Mouse (Mus musculus): ENCODE measurements around the gene B9d1.

The B9d1 gene

DNA sequence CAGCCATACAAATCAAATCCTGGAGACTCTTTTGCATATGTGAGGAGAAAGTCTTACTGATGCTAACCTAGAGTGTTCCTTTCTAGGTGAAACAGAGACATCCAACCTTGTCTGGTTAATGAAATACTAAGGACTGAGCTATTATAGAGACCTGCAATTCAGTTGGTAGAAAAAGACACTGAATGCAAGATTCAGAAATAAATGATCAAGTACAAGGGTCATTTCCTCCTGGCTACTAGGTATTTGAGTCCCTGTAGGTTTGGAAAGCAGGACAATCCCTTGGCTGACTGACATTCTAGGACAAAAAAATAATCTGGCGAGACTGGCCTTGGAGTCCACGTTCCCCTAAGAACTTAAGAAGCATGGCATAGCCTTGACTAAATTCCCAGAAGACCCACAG lies 40.6 kb downstream of the B9d1 start:
- DNase-seq, result no peak

DNA sequence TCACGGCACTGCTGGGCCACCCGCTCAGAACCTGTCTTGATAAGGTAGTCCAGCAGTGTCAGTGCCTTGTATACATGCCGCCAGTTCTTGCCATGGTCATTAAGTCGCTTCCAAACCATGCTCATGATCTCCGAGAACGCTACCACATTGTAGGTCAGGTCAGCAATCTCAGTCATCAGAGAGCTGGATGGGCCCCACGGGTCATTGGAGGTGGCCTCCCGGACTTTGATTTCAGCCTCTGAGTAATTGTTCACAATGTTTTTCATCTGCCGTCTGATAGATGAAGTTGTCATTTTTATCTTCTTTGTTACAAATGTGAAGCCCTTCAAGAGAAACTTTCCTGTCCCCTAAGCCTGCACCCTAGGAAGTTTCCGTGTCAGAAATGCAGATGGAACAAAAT lies 41.5 kb downstream of the B9d1 start:
- no peak for DNase-seq

DNA sequence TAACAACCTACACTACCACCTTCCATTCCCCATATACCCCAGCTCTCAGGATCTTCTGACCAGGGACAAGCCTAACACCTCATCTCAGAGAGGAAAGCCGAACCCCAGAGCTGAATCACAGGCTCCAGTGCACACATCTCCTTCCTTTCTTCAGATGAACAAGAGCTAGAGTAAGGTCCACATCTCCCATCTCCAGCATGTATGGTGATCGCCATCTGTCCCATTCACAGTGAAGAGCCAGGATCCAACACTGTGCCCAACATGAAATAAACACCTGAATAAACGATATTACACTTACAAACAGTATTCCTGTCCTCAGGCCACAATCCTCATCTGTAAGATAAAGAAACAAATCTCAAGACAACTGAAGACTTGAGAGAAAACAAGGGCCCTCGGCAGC lies 42.8 kb downstream of the B9d1 start:
- no peak for DNase-seq

DNA sequence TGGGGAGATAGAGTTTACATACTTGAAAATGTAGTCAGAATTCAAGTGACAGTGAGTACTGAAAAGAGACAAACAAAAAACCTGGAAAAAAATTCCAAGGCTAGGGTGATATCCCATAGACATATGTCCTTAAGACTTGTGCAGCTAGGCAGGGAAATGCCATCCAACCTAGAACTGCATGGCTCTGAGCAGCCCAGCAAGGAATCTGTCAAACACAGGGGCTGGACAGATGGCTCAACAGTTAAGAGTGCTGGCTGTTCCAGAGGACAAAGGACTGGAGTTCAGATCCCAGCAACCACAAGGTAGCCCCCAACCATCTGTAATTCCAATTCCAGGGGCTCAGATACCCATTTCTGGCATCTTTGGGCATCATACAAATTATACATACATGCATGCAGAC lies 45.7 kb downstream of the B9d1 start:
- no peak for DNase-seq

DNA sequence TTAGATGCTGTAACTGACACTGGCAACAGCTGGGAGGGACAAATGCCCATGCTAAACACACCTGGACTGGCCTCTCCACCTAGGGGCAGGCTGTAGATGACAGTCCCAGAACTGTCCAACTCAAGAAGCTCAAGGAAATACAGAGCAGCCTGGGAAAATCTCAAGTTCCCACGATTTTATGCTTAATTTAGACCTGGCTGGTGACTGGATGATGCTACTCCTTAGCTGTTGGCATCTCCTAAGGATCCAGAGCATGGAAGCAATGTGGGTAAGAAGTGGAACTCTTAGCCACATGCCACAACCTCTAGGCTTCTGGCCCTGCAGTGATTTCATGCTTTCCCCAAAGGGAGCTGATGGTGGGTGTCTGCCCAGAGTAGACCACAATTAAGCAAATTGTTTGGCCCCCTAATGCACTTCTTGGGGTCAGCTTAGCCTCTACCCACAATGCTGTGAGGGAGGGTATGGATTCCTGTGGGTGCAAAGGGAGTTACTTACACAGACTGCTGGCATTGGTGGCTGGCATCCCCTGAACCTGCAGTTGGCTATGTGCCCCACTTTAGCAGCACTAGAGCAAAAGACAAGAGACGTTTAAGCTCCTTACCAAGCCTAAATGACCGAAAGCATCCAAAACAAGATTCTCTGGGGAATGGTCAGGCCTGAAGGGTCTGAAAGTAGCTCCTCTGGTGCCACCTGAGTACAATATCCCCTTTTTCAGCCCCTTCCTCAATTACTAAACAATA lies 48.2 kb downstream of the B9d1 start:
- DNase-seq, result no peak

DNA sequence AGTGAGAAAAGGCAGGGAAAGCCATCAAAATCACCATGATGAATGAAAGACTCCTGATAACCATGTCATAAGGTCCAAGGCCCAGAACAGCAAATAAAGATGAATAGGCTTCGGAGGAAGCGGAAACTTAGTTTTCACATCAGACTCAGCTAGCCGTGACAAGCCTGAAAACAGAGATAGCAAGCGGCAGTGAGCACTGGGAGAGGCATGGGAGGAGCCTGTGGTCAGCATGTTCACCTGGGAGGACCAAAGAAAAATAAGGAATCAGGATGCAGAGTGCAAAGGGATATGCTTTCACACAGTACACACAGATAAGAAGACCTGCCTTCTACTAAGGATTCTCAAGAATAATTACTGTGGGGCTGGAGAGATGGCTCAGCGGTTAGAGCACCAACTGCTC lies 54.6 kb downstream of the B9d1 start:
- no peak for DNase-seq

DNA sequence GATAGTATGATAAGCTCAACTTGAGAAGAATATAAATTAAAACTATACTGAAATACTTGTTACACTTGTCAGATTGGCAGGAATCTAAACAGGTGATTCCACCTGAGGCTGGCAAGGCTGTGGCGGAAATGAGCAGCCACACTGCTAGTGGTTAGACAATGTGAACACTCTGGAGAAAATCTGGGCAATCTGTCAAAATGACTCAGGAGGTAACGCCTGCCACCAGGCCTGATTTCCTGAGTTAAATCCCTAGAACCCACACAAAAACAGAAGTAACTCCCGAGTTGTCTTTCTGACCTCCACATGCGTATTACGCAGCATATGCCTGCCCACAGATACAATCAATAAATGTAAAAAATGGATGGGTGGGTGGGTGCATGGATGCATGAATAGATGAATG lies 57.5 kb downstream of the B9d1 start:
- no peak for DNase-seq

All from thymus, postnatal 14 days (tissue).